ENCODE assay signal across 11 mouse cellular contexts in the genomic region with DNA sequence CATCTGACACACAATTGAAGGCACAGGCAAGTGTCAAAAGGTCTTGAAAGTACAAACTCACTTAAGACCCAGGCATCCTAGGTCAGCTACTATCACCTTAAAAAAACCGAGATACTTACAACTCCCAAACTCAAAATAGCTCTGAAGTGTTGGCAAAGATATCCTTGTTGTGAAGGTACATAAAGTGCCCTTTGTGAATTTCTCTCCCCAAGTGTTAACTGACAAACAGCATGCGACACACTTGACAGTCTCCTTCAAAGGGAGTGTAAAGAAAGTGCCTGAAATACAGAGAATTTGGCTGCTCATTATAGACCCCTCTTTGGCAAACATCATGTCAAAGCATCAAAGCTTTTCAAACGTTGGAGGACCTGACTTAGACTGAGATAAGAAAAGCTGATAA.
"Had no signal": no experiment of that assay in that cellular context is flagged by ENCODE, and none has a peak within 500 bp of the region (broad histone marks: within the 10 kb centered on the region; RNA-seq: fewer than 3 reads in every experiment).

No protein-coding gene starts in this region.

- H3K9me3 ChIP-seq: limb, embryonic 15.5 days; liver, embryonic 12.5 days; midbrain, embryonic 12.5 days had no signal

- H3K9ac ChIP-seq: limb, embryonic 15.5 days; liver, embryonic 12.5 days; lung, embryonic 14.5 days; midbrain, embryonic 12.5 days had no signal

- H3K27ac ChIP-seq: limb, embryonic 15.5 days; liver, embryonic 12.5 days; macrophage; midbrain, embryonic 12.5 days had no signal

- H3K4me1 ChIP-seq: limb, embryonic 15.5 days; liver, embryonic 12.5 days; midbrain, embryonic 12.5 days had no signal

- H3K4me3 ChIP-seq: limb, embryonic 15.5 days; liver, embryonic 12.5 days; midbrain, embryonic 12.5 days had no signal

- H3K27me3 ChIP-seq: limb, embryonic 15.5 days; liver, embryonic 12.5 days; midbrain, embryonic 12.5 days had no signal

- H3K4me2 ChIP-seq: limb, embryonic 15.5 days; liver, embryonic 12.5 days; lung, embryonic 14.5 days; midbrain, embryonic 12.5 days had no signal

- DNase-seq: kidney, postnatal 25 days; layer of hippocampus, postnatal 36 days; lung, embryonic 14.5 days; lung, postnatal 10 days; right cerebral cortex, postnatal 14 days; thymus, postnatal 14 days had no signal

- ATAC-seq: liver, embryonic 12.5 days; midbrain, embryonic 16.5 days had no signal

- H3K36me3 ChIP-seq: limb, embryonic 15.5 days; liver, embryonic 12.5 days; midbrain, embryonic 12.5 days had no signal
